Mouse (Mus musculus): ENCODE measurements around the gene Vmn1r55.
"Not testable (repeated sequence)": the region's sequence is repeated elsewhere in the genome, so short reads cannot be mapped to it uniquely, and the experiment has no call there.

Gene Vmn1r55

GRCm38 (mm10) chr7:5149570-5149969 is at the start of gene Vmn1r55:
Gene Vmn1r55 (minus strand): TSS chr7:5149670.
- not testable (repeated sequence) for DNase-seq (ENCODE audit: low spot score in 2 of 2)

GRCm38 (mm10) chr7:5196647-5197046 is 47.2 kb upstream of the Vmn1r55 start, which contains the start of gene Vmn1r56:
Gene Vmn1r56 (minus strand): TSS chr7:5196747.
- DNase-seq (ENCODE audit: low spot score in 2 of 2) = not testable (repeated sequence)

DNA sequence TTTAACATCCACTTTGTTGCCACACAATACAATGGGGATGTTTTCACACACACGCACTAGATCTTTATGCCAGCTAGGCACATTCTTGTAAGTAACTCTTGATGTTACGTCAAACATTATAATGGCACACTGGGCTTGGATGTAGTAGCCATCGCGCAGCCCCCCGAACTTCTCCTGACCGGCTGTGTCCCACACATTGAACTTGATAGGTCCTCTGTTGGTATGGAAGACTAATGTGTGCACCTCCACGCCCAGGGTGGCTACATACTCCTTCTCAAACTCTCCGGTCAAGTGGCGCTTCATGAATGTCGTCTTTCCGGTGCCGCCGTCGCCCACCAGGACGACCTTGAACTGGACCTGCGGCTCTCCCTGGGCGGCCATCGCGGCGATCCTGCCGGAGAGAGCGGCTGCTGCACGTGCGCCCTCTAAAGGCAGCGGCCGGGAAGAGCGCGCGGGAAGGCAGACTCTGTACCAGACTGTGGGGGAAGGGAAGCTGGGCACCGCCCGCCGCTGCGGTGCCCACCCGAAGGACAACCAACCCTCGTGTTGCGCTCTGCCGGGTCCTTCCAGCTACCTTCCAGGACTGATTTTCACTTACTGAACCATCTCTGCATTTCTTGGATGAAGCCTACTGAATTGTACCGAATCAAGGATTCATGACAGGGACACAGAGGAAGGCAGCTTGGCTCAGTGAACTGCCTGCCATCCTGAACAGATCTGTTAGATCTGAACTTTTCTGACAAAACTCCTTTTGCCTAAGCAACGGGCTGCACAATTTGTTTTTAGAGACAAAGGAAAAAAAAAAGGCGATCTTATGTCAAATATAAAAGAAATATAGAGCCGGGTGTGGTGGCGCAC is 23.7 kb downstream of the Vmn1r55 start, which contains the start of gene Rasl2-9:
Gene Rasl2-9 (minus strand): TSS at position 402 of the 858 bp plus-strand sequence.
- peak; percentile 75 to 83 for DNase-seq (ENCODE audit: low spot score in 2 of 2)

GRCm38 (mm10) chr7:5125078-5125477 is 24.4 kb downstream of the Vmn1r55 start:
- no peak for DNase-seq (ENCODE audit: low spot score in 2 of 2)

DNA sequence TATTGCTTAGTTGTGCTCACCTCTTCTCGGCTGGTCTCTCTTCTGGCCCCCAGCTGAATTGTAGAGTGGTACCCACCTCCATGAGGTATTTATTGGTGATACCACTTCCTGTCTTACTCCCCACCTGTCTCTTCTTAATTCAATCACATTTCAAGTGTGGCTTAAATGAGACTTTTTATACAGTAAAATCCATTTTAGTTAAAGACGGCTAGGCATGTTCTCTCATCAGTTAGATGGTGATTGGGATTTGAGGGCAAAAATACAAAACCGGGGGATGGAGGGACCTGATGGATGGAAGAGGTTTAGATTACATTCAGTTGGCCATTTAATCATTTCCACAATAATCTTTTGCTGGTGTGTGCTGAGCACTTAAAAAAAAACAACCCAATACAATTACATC is 32.6 kb downstream of the Vmn1r55 start, which contains the start of gene Rfpl4:
Gene Rfpl4 (minus strand): TSS at position 101 of the 400 bp plus-strand sequence.
- no peak for DNase-seq (ENCODE audit: low spot score in 2 of 2)

DNA sequence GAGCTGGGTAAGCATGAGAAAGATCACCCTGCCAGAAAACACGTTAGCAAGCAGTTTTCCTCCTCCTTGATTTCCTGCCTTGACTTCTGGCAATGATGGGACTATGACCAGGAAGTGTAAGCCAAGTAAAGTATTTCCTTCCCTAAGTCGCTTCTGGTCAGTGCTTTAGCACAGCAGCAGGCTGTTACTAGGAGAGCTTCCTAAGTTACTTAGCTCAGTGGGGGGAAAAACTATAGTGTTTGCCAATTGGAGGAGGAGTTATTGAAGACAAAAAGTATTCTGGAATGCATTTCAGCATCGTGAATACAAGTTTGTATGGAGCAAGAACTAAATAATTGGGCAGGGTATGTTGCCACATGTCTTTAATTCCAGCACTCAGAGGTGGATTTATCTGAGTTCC is 36.8 kb downstream of the Vmn1r55 start:
- DNase-seq (ENCODE audit: low spot score in 2 of 2) = no peak

GRCm38 (mm10) chr7:5109301-5109700 is 40.2 kb downstream of the Vmn1r55 start:
- no peak for DNase-seq (ENCODE audit: low spot score in 2 of 2)

GRCm38 (mm10) chr7:5108272-5108671 is 41.2 kb downstream of the Vmn1r55 start:
- DNase-seq (ENCODE audit: low spot score in 2 of 2) = no peak

DNA sequence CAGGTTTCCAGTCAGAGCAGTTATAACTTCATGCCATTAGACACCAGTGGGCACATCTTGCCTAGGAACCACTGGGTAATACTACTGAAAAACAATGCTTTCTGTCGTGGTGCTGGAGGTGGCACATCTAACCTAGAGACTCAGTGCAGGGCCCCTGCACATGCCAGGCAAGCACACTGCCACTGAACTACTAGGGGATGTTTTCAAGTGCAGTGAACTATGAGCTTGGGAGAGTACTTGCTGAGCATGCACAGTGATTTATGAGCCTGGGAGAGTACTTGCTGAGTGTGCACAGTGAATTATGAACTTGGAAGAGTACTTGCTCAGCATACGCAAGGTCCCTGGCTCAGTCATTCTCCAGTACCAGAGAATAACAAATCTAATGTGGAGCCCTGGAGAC is 46.9 kb downstream of the Vmn1r55 start:
- no peak for DNase-seq (ENCODE audit: low spot score in 2 of 2)

GRCm38 (mm10) chr7:5101066-5101663 is 48.3 kb downstream of the Vmn1r55 start:
- no peak for DNase-seq (ENCODE audit: low spot score in 2 of 2)

DNA sequence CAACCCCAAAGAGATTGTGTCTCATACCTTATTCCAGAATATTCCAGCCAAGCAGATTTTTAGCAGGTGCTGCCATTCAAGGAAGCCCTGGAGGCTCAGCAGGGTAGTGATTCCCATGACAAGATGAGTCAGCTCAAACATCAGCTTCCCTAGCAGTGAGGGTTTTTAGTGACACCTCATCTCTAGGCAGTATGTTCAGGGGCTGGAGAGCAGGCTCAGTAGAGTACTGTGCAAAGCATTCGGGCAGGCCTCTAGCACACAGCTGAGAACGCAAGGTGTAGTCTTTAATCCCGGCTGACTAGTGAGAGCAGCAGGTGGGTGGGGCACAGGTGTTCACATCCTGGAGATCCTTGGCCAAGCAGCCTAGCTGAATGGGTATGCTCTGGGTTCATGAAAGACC is 49.7 kb downstream of the Vmn1r55 start:
- no peak for DNase-seq (ENCODE audit: low spot score in 2 of 2)

- no peak for DNase-seq (ENCODE audit: low spot score in 2 of 2)
Observed at GRCm38 (mm10) chr7:5098769-5099168, 50.7 kb downstream of the Vmn1r55 start.

GRCm38 (mm10) chr7:5092831-5093510 is 56.5 kb downstream of the Vmn1r55 start:
- peak in 1 of 2 experiments; percentile 56 for DNase-seq (ENCODE audit: low spot score in 2 of 2)

DNA sequence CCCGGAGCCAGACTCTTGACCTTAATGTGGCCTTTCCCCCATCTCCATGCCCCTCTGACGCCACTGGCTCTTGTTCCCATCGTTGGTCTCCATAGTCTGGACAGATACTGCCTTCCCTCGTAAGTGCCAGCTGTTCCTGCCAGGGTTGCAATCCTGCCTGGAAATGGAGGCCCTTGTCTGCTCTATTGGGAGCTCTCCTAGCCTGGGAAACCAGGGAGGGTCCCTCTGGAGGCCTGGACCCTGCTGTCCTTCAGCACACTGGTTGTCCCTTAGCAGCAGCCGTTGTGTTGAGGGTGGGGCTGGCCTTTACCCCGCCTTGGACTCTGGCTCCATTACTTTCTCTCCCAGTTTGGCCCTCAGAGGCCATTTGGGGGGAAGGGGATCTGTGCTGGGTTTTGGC is 57.1 kb downstream of the Vmn1r55 start:
- DNase-seq (ENCODE audit: low spot score in 2 of 2) = no peak

GRCm38 (mm10) chr7:5091008-5091728 is 58.3 kb downstream of the Vmn1r55 start:
- peak; percentile 51 to 65 for DNase-seq (ENCODE audit: low spot score in 2 of 2)

GRCm38 (mm10) chr7:5089853-5090252 is 59.6 kb downstream of the Vmn1r55 start:
- peak; percentile 57 to 74 for DNase-seq (ENCODE audit: low spot score in 2 of 2)

- DNase-seq (ENCODE audit: low spot score in 2 of 2) = no peak
Observed at GRCm38 (mm10) chr7:5087886-5088285, 61.6 kb downstream of the Vmn1r55 start.

DNA sequence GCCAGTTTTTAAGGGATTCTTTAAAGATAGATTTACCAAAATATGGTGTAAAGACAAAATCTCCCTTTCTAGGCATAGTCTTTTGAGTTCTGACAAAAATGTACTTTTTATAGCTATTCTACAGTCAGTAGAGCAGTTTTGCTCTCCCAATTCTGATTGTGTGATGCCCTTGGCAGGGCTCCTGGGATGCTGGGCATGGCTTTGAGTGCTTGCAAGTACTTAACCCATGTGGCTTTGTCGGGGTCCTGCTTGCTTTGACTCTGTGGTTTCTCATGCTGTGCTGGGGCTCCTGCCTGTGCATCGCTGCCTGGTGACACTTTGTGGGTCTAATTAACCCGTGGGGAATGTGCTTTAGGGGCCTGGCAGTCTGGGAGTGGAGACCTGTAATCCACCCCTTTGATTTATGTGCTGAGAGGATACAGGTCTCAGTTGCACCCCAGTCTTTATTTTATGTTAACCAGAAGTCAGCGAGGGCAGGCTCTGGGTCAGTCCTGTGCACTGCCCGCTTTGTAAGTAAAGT is 62.5 kb downstream of the Vmn1r55 start:
- DNase-seq (ENCODE audit: low spot score in 2 of 2) = no peak

DNA sequence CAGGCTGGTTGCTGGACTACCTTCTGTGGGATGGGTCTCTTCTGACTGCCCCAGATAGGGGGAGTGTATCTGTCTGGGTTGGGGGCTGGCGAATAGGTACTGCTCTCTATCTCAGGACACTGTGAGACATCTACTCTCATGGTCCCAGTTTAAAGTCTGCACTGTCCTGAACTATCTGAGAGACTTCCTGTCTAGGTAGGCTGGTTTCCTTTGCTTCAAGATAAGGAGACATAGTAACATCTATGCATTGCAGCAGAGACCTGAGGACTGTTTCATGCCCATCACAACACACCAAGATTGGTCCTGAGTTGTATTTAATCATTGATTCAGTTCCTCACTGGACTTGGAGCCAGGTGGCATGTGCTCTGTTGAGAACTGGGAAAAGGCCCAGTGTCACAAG is 64.0 kb downstream of the Vmn1r55 start:
- no peak for DNase-seq (ENCODE audit: low spot score in 2 of 2)

GRCm38 (mm10) chr7:5083325-5084105 is 66.0 kb downstream of the Vmn1r55 start:
- DNase-seq (ENCODE audit: low spot score in 2 of 2) = no peak

DNA sequence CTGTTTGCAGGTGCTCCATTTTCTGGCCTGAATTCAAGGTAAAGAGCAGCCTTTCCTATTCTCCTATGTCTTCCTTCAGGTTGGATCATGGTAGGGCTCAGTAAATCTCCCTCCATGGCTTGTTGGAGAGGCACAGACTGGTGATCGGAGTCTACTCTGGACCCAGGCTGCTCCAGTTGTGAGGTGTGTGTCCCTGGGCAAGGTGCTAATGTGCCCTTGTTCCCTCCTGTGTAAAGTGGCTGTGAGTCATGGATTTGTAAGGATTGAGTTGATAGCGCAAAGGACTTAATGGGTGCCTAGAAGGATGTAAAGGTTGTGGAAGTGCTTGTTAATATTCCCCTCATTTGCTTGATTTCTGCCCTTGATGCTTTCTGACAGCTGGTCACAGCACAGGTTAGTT is 67.5 kb downstream of the Vmn1r55 start:
- DNase-seq (ENCODE audit: low spot score in 2 of 2) = no peak

Data from frontal cortex, postnatal 36 days (tissue).